Mouse (Mus musculus) cerebellum, adult (tissue): ENCODE measurements around the gene Gdi2.

Experiments used
- ATAC-seq: cut with Nextera tagmentation; 2 replicates; pipeline ENCODE4 v1.9.2; 2017; ENCODE audit warnings: mild to moderate bottlenecking, moderate library complexity, mixed read lengths; ENCODE audit not compliant: insufficient number of reproducible peaks, low FRiP score, low TSS enrichment

Gene Gdi2

GRCm38 (mm10) chr13:3544925-3545324, 7.1 kb downstream of the Gdi2 start:
- no peak for ATAC-seq

- ATAC-seq = peak; percentile 20; the same call in 1 of the 2 replicates
Measured at GRCm38 (mm10) chr13:3547410-3547809, 9.5 kb downstream of the Gdi2 start.

GRCm38 (mm10) chr13:3547856-3548255, 10.0 kb downstream of the Gdi2 start:
- ATAC-seq = no peak

- no peak for ATAC-seq
Measured at GRCm38 (mm10) chr13:3563130-3563529, 25.3 kb downstream of the Gdi2 start.

GRCm38 (mm10) chr13:3563953-3564352, 26.1 kb downstream of the Gdi2 start:
- ATAC-seq = no peak

- ATAC-seq = no peak
Measured at GRCm38 (mm10) chr13:3590789-3591188, 52.9 kb downstream of the Gdi2 start.

- no peak for ATAC-seq
Measured at GRCm38 (mm10) chr13:3594311-3594710, 56.4 kb downstream of the Gdi2 start.

- no peak for ATAC-seq
Measured at GRCm38 (mm10) chr13:3596232-3596631, 58.4 kb downstream of the Gdi2 start.

GRCm38 (mm10) chr13:3609780-3610117, 71.9 kb downstream of the Gdi2 start:
- no peak for ATAC-seq

- peak; percentile 21 for ATAC-seq
Measured at GRCm38 (mm10) chr13:3610118-3610794, 72.4 kb downstream of the Gdi2 start.

GRCm38 (mm10) chr13:3610795-3611438, 73.1 kb downstream of the Gdi2 start, which contains the start of gene Fam208b:
TSS of gene Fam208b (minus strand) at chr13:3611108.
- peak; percentile 99 for ATAC-seq
